In genomic region chr13:45966586-45966985, GRCm38 (mm10) we compare ENCODE assay signal across 8 mouse cellular contexts. TPM values are rescaled to one million over a fixed set of nuclear protein-coding genes. Genes with fewer than 3 reads are reported as not detected.
DNase-seq lines count a peak whose midpoint lies in the region; ATAC-seq lines count a peak whose summit lies in the region.

No protein-coding gene starts in this region.

- DNase-seq in adrenal gland, postnatal 10 days: peak; percentile 29
- DNase-seq in adrenal gland, adult 8-10 months: no peak
- DNase-seq in forebrain, embryonic 14.5 days (ENCODE audit: low spot score): peak; percentile 73
- DNase-seq in retina, postnatal 7 days (ENCODE audit: low read depth, low spot score): peak; percentile 35
- no peak for DNase-seq in right cerebral cortex, postnatal 25 days

- H3K4me2 ChIP-seq in forebrain, embryonic 14.5 days (ENCODE audit: low read length): peak overlapping the region; percentile 95
- peak overlapping the region; percentile 93 for H3K4me2 ChIP-seq in intestine, embryonic 15.5 days (replicated peaks)
- peak overlapping the region; percentile 95 for H3K4me2 ChIP-seq in lung, embryonic 16.5 days (ENCODE audit: low read depth, low read length)

- H3K27me3 ChIP-seq in forebrain, embryonic 14.5 days (replicated peaks; ENCODE audit: control insufficient read depth, insufficient read depth, low read length): no peaks in the 10 kb centered on the region
- no peaks in the 10 kb centered on the region for H3K27me3 ChIP-seq in intestine, embryonic 15.5 days (replicated peaks)
- no peaks in the 10 kb centered on the region for H3K27me3 ChIP-seq in lung, embryonic 16.5 days (ENCODE audit: control insufficient read depth, insufficient read depth, low read depth, low read length)

- ATAC-seq in activated CD4-positive, CD25-positive, alpha-beta regulatory T cell, adult 4 months: peak; percentile 23
- no peak for ATAC-seq in forebrain, embryonic 14.5 days
- ATAC-seq in intestine, embryonic 15.5 days: no peak
- ATAC-seq in lung, embryonic 16.5 days (ENCODE audit: low read depth): no peak

- H3K4me3 ChIP-seq in forebrain, embryonic 14.5 days (ENCODE audit: low read depth, low read length): 0 out of 2 replicates have a peak overlapping the region, but pooled peaks have one; percentile 81
- H3K4me3 ChIP-seq in intestine, embryonic 15.5 days (replicated peaks): peak overlapping the region; percentile 4; the same call in 1 of the 2 replicates
- peak overlapping the region; percentile 88 for H3K4me3 ChIP-seq in lung, embryonic 16.5 days (ENCODE audit: low read length)

- no peak overlapping the region for H3K27ac ChIP-seq in forebrain, embryonic 14.5 days (ENCODE audit: low read depth, low read length)
- H3K27ac ChIP-seq in intestine, embryonic 15.5 days: 0 out of 2 replicates have a peak overlapping the region, but pooled peaks have one; percentile 27
- no peak overlapping the region for H3K27ac ChIP-seq in lung, embryonic 16.5 days (ENCODE audit: low read length)

- H3K36me3 ChIP-seq in forebrain, embryonic 14.5 days (ENCODE audit: control insufficient read depth, insufficient read depth, low read length): no peaks in the 10 kb centered on the region
- no peaks in the 10 kb centered on the region for H3K36me3 ChIP-seq in intestine, embryonic 15.5 days
- no peaks in the 10 kb centered on the region for H3K36me3 ChIP-seq in lung, embryonic 16.5 days (ENCODE audit: control insufficient read depth, insufficient read depth, low read length)

- H3K4me1 ChIP-seq in forebrain, embryonic 14.5 days (ENCODE audit: control insufficient read depth, insufficient read depth, low read length): peaks cover 17% of the 10 kb centered on the region
- H3K4me1 ChIP-seq in intestine, embryonic 15.5 days (replicated peaks): peaks cover 20% of the 10 kb centered on the region
- peaks cover 25% of the 10 kb centered on the region for H3K4me1 ChIP-seq in lung, embryonic 16.5 days (replicated peaks; ENCODE audit: control insufficient read depth, insufficient read depth, low read length)

- 3% methylated on average over 14 of the region's 14 CpGs for WGBS in forebrain, embryonic 14.5 days
- WGBS in intestine, embryonic 15.5 days: 2% methylated on average over 14 of the region's 14 CpGs
- 3% methylated on average over 14 of the region's 14 CpGs for WGBS in lung, embryonic 16.5 days

- H3K9me3 ChIP-seq in forebrain, embryonic 14.5 days (replicated peaks; ENCODE audit: control insufficient read depth, low read length): no peaks in the 10 kb centered on the region
- H3K9me3 ChIP-seq in intestine, embryonic 15.5 days: no peaks in the 10 kb centered on the region
- no peaks in the 10 kb centered on the region for H3K9me3 ChIP-seq in lung, embryonic 16.5 days (ENCODE audit: control insufficient read depth, low read length)

- H3K9ac ChIP-seq in forebrain, embryonic 14.5 days (ENCODE audit: low read length): no peak overlapping the region
- H3K9ac ChIP-seq in intestine, embryonic 15.5 days: no peak overlapping the region
- H3K9ac ChIP-seq in lung, embryonic 16.5 days (ENCODE audit: low read length): no peak overlapping the region

RNA-seq across cellular contexts. Expression of gene Atxn1, which starts 1.8 kb away (rescaled TPM):
- total RNA-seq in adrenal gland, postnatal 10 days (2021): 10 to 100 TPM; 25.2 to 41.2 TPM
- total RNA-seq in adrenal gland, adult 8-10 months (2022): 10 to 100 TPM; 32.0 to 59.9 (median 48.1) TPM
- 10 to 100 TPM; 28.1 to 32.9 TPM for polyA plus RNA-seq in activated CD4-positive, CD25-positive, alpha-beta regulatory T cell, adult 4 months (2017; shearing (Covaris generic))
- 4.3 and 6.6 TPM in 2 replicates for polyA plus RNA-seq in forebrain, embryonic 14.5 days (2014; fragmentation: Nextera tagmentation; extraction: Ambion mirVana)
- 5.7 and 6.1 TPM in 2 replicates for polyA plus RNA-seq in intestine, embryonic 15.5 days (2015; fragmentation: Nextera tagmentation; extraction: Ambion mirVana)
- polyA plus RNA-seq in lung, embryonic 16.5 days (2015; fragmentation: Nextera tagmentation; extraction: Ambion mirVana): 8.3 and 9.8 TPM in 2 replicates

Comparison
In these comparisons a context has a peak if more than half of its experiments do, and no peak if none do; other contexts are left out.
1. DNase-seq: peak in adrenal gland, postnatal 10 days (single experiment), forebrain, embryonic 14.5 days (single experiment) and retina, postnatal 7 days (single experiment); none in adrenal gland, adult 8-10 months (single experiment) and right cerebral cortex, postnatal 25 days (single experiment).
2. H3K4me3 ChIP-seq: peak in every context shown above with its lines; median percentile 88 in lung, embryonic 16.5 days; 81 in forebrain, embryonic 14.5 days; 4 in intestine, embryonic 15.5 days.
3. Peak in every context shown above with its lines, with median percentiles within 50 percentile points of each other: H3K4me2 ChIP-seq.